In genomic region chr5:142368122-142368521, GRCm38 (mm10) we compare ENCODE assay signal across 9 mouse cellular contexts. TPM values are rescaled to one million over a fixed set of nuclear protein-coding genes. Genes with fewer than 3 reads are reported as not detected.
DNase-seq lines count a peak whose midpoint lies in the region; ATAC-seq and TF ChIP-seq lines count a peak whose summit lies in the region.
"Had no signal": no experiment of that assay in that cellular context is flagged by ENCODE, and none has a peak within 500 bp of the region (broad histone marks: within the 10 kb centered on the region; RNA-seq: fewer than 3 reads in every experiment).

No protein-coding gene starts in this region.

- no peak for ATAC-seq in hindbrain, embryonic 12.5 days (ENCODE audit: low FRiP score)
- ATAC-seq in midbrain, embryonic 13.5 days, result no peak

- TF ChIP-seq POLR2A in kidney, adult 2 months (IDR thresholded peaks at IDR 0.05; ENCODE audit: low read depth, low read length), result no peak

- WGBS in kidney, adult 2 months, result 40% methylated on average over 5 of the region's 5 CpGs
- 57% methylated on average over 5 of the region's 5 CpGs for WGBS in hindbrain, embryonic 12.5 days
- WGBS in midbrain, embryonic 13.5 days, result 57% methylated on average over 5 of the region's 5 CpGs

- H3K4me3 ChIP-seq in kidney, adult 2 months (ENCODE audit: insufficient read depth, low read depth, low read length), result peak overlapping the region; percentile 92
- peak overlapping the region; percentile 66 for H3K4me3 ChIP-seq in hindbrain, embryonic 12.5 days
- peak overlapping the region; percentile 61 for H3K4me3 ChIP-seq in midbrain, embryonic 13.5 days (replicated peaks)

- DNase-seq in kidney, adult 2 months, result no peak
- DNase-seq in kidney, postnatal 14 days, result no peak
- DNase-seq in adipocyte (ENCODE audit: low spot score), result peak; percentile 40
- DNase-seq in cerebellum, adult 18-20 months, result no peak
- DNase-seq in adrenal gland, postnatal 36 days, result no peak
- no peak for DNase-seq in left cerebral cortex, adult 18-20 months (ENCODE audit: low spot score in 2 of 2)
- DNase-seq: right cerebral cortex, postnatal 4 days had no signal

- peak overlapping the region; percentile 74 for H3K9ac ChIP-seq in hindbrain, embryonic 12.5 days
- peak overlapping the region; percentile 76 for H3K9ac ChIP-seq in midbrain, embryonic 13.5 days (replicated peaks)

- no peaks in the 10 kb centered on the region for H3K9me3 ChIP-seq in hindbrain, embryonic 12.5 days (replicated peaks)
- H3K9me3 ChIP-seq in midbrain, embryonic 13.5 days, result no peaks in the 10 kb centered on the region

- no peaks in the 10 kb centered on the region for H3K27me3 ChIP-seq in kidney, adult 2 months (replicated peaks; ENCODE audit: control insufficient read depth, insufficient read depth, low read length)
- H3K27me3 ChIP-seq in hindbrain, embryonic 12.5 days, result no peaks in the 10 kb centered on the region
- H3K27me3 ChIP-seq in midbrain, embryonic 13.5 days, result no peaks in the 10 kb centered on the region

- TF ChIP-seq CTCF in kidney, adult 2 months (conservative IDR thresholded peaks at IDR 0.05; ENCODE audit: insufficient read depth, insufficient read length, low read depth, low read length), result no peak

- no peak overlapping the region for H3K27ac ChIP-seq in kidney, adult 2 months (ENCODE audit: insufficient read depth, low read depth, low read length)
- peak overlapping the region; percentile 84; the same call in 1 of the 2 replicates for H3K27ac ChIP-seq in hindbrain, embryonic 12.5 days
- H3K27ac ChIP-seq in midbrain, embryonic 13.5 days, result peak overlapping the region; percentile 71

- H3K4me1 ChIP-seq in kidney, adult 2 months (ENCODE audit: control insufficient read depth, insufficient read depth, low read length), result peaks cover 4% of the 10 kb centered on the region; the same call in 1 of the 2 replicates
- peaks cover 36% of the 10 kb centered on the region for H3K4me1 ChIP-seq in hindbrain, embryonic 12.5 days
- H3K4me1 ChIP-seq in midbrain, embryonic 13.5 days (replicated peaks), result peaks cover 42% of the 10 kb centered on the region

- no peaks in the 10 kb centered on the region for H3K36me3 ChIP-seq in kidney, adult 2 months (ENCODE audit: control insufficient read depth, insufficient read depth, low read length)
- H3K36me3 ChIP-seq in hindbrain, embryonic 12.5 days, result no peaks in the 10 kb centered on the region
- no peaks in the 10 kb centered on the region for H3K36me3 ChIP-seq in midbrain, embryonic 13.5 days

- H3K4me2 ChIP-seq in hindbrain, embryonic 12.5 days (replicated peaks), result peak overlapping the region; percentile 77
- peak overlapping the region; percentile 60 for H3K4me2 ChIP-seq in midbrain, embryonic 13.5 days (replicated peaks)

RNA-seq across cellular contexts. Expression of gene Foxk1, which starts 33.2 kb away (rescaled TPM):
- 11.6 and 12.4 TPM in 2 replicates for polyA plus RNA-seq in kidney, adult 2 months (2012; rRNA removed)
- polyA plus RNA-seq in hindbrain, embryonic 12.5 days (2016; fragmentation: Nextera tagmentation; extraction: Ambion mirVana), result 7.9 and 8.8 TPM in 2 replicates
- 4.8 and 5.1 TPM in 2 replicates for polyA plus RNA-seq in midbrain, embryonic 13.5 days (2015; fragmentation: Nextera tagmentation; extraction: Ambion mirVana)
- total RNA-seq in adrenal gland, postnatal 36 days (2021), result 10 to 100 TPM; 21.3 to 22.3 TPM
- total RNA-seq in left cerebral cortex, adult 18-20 months (2021), result 10 to 100 TPM; 40.8 to 41.1 TPM
